Mouse (Mus musculus): ENCODE data around the gene Sox2. TPM values are rescaled to one million over a fixed set of nuclear protein-coding genes. Genes with fewer than 3 reads are reported as not detected.

The Sox2 gene
- total and polyA plus RNA-seq, 3 experiments = not detected

- H3K4me1 ChIP-seq (ENCODE audit: control insufficient read depth in 1 of 2, insufficient read depth in 2 of 2, low read length in 2 of 2) = no peaks in the 10 kb centered on the region
- TF ChIP-seq CHD2 (IDR thresholded peaks at IDR 0.05; ENCODE audit: low read length) (no peak), UBTF (IDR thresholded peaks at IDR 0.05; ENCODE audit: borderline replicate concordance, insufficient read depth, low read depth, low read length) (no peak), BHLHE40 (IDR thresholded peaks at IDR 0.05; ENCODE audit: borderline replicate concordance, low read depth, low read length) (no peak), ZKSCAN1 (IDR thresholded peaks at IDR 0.05; ENCODE audit: low read depth, low read length) (no peak), USF2 (IDR thresholded peaks at IDR 0.05; ENCODE audit: borderline replicate concordance in 1 of 2, insufficient read depth in 1 of 2, low read depth in 1 of 2, low read length in 2 of 2) (no peak)
- H3K9ac ChIP-seq (ENCODE audit: control insufficient read depth, low read depth, low read length, poor library complexity, severe bottlenecking) = no peak overlapping the region
- H3K27ac ChIP-seq (ENCODE audit: control insufficient read depth, low read depth, low read length) = no peak overlapping the region
- no peaks in the 10 kb centered on the region for H3K9me3 ChIP-seq (replicated peaks; ENCODE audit: insufficient read depth, low read length)
- DNase-seq (ENCODE audit: low read depth, low spot score) = no peak
- no peaks in the 10 kb centered on the region for H3K79me2 ChIP-seq (ENCODE audit: control insufficient read depth, insufficient read depth, low read length, poor library complexity)
- no peak overlapping the region for H3K4me3 ChIP-seq (ENCODE audit: control insufficient read depth in 1 of 2, insufficient read depth in 1 of 2, low read depth in 2 of 2, low read length in 2 of 2)
- no peaks in the 10 kb centered on the region for H3K27me3 ChIP-seq (ENCODE audit: control insufficient read depth in 1 of 2, insufficient read depth in 2 of 2, low read length in 2 of 2)
- H3K36me3 ChIP-seq (ENCODE audit: control insufficient read depth in 1 of 2, insufficient read depth in 2 of 2, low read length in 2 of 2) = no peaks in the 10 kb centered on the region
These were observed 6.9 kb downstream of the Sox2 start for GRCm38 (mm10) chr3:34656813-34657700.

GRCm38 (mm10) chr3:34657701-34658090, 7.5 kb downstream of the Sox2 start:
- Histone ChIP-seq H3K4me1 (ENCODE audit: control insufficient read depth in 1 of 2, insufficient read depth in 2 of 2, low read length in 2 of 2) (no peaks in the 10 kb centered on the region), H3K9me3 (replicated peaks; ENCODE audit: insufficient read depth, low read length) (no peaks in the 10 kb centered on the region), H3K27ac (ENCODE audit: control insufficient read depth, low read depth, low read length) (no peak overlapping the region), H3K9ac (ENCODE audit: control insufficient read depth, low read depth, low read length, poor library complexity, severe bottlenecking) (no peak overlapping the region), H3K79me2 (ENCODE audit: control insufficient read depth, insufficient read depth, low read length, poor library complexity) (no peaks in the 10 kb centered on the region), H3K27me3 (ENCODE audit: control insufficient read depth in 1 of 2, insufficient read depth in 2 of 2, low read length in 2 of 2) (no peaks in the 10 kb centered on the region), H3K4me3 (ENCODE audit: control insufficient read depth in 1 of 2, insufficient read depth in 1 of 2, low read depth in 2 of 2, low read length in 2 of 2) (no peak overlapping the region), H3K36me3 (ENCODE audit: control insufficient read depth in 1 of 2, insufficient read depth in 2 of 2, low read length in 2 of 2) (no peaks in the 10 kb centered on the region)
- no peak for TF ChIP-seq MAZ (IDR thresholded peaks at IDR 0.05; ENCODE audit: low read depth, low read length)
- no peak for DNase-seq (ENCODE audit: low read depth, low spot score)

GRCm38 (mm10) chr3:34658241-34658965, 8.2 kb downstream of the Sox2 start:
- Histone ChIP-seq H3K4me1 (ENCODE audit: control insufficient read depth in 1 of 2, insufficient read depth in 2 of 2, low read length in 2 of 2) (no peaks in the 10 kb centered on the region), H3K4me3 (ENCODE audit: control insufficient read depth in 1 of 2, insufficient read depth in 1 of 2, low read depth in 2 of 2, low read length in 2 of 2) (no peak overlapping the region), H3K27ac (ENCODE audit: control insufficient read depth, low read depth, low read length) (no peak overlapping the region), H3K9me3 (replicated peaks; ENCODE audit: insufficient read depth, low read length) (no peaks in the 10 kb centered on the region), H3K79me2 (ENCODE audit: control insufficient read depth, insufficient read depth, low read length, poor library complexity) (no peaks in the 10 kb centered on the region), H3K27me3 (ENCODE audit: control insufficient read depth in 1 of 2, insufficient read depth in 2 of 2, low read length in 2 of 2) (no peaks in the 10 kb centered on the region), H3K36me3 (ENCODE audit: control insufficient read depth in 1 of 2, insufficient read depth in 2 of 2, low read length in 2 of 2) (no peaks in the 10 kb centered on the region), H3K9ac (ENCODE audit: control insufficient read depth, low read depth, low read length, poor library complexity, severe bottlenecking) (no peak overlapping the region)
- TF ChIP-seq KAT2A (conservative IDR thresholded peaks at IDR 0.05; ENCODE audit: low read depth, low read length) (no peak), ZMIZ1 (IDR thresholded peaks at IDR 0.05; ENCODE audit: low read depth, low read length) (no peak)
- DNase-seq (ENCODE audit: low read depth, low spot score) = no peak

All from MEL (cell line).